Comparison of ENCODE assay signal across 8 mouse cellular contexts in the genomic region with DNA sequence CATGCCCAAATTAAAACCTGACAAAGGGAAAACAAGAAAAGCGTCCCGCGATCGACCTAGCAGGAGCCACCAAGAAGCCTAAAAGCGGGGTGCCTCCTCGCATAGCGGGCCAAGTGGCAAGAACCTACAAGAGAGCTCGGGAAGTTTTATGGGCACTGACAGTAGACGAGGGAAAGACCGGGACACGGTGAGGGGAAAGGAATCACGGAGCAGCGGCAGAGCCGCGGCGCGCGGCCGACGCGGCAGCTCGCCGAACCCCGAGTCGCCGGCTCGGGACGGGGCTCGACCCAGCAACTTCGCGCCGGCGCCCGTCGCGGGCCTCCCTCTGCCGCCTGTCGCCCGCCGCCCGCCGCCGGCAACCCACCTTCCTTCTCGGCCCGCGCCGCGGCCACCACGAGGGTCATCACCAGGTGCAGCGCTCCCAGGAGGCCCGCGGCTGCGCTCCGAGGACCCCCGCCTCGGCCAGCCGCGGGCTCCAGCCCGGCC. TPM values are rescaled to one million over a fixed set of nuclear protein-coding genes. Genes with fewer than 3 reads are reported as not detected.
DNase-seq lines count a peak whose midpoint lies in the region; ATAC-seq and TF ChIP-seq lines count a peak whose summit lies in the region.

No protein-coding gene starts in this region.

- peaks cover 15% of the 10 kb centered on the region for H3K36me3 ChIP-seq in heart, adult 2 months (ENCODE audit: control insufficient read depth, insufficient read depth, low read length)
- H3K36me3 ChIP-seq in ES-Bruce4 (ENCODE audit: control insufficient read depth, insufficient read depth, low read length, poor library complexity, severe bottlenecking): no peaks in the 10 kb centered on the region
- no peaks in the 10 kb centered on the region for H3K36me3 ChIP-seq in midbrain, embryonic 13.5 days

- no peak for TF ChIP-seq CTCF in heart, adult 2 months (IDR thresholded peaks at IDR 0.05)
- TF ChIP-seq CTCF in ES-Bruce4 (IDR thresholded peaks at IDR 0.05; ENCODE audit: low read depth, low read length): no peak

- intact Hi-C loops in heart, adult 2 months (cut with DNase I): loop anchor here (2.0 to 5.0 kb wide), 5 partner anchors 18 to 117 kb away; no protein-coding TSS in a partner anchor

- peak overlapping the region; percentile 64 for H3K4me2 ChIP-seq in midbrain, embryonic 13.5 days (replicated peaks)

- ATAC-seq in midbrain, embryonic 13.5 days: no peak; the same call in none of the 2 replicates

- DNase-seq in heart, adult 2 months: peak; percentile 54 to 68
- no peak for DNase-seq in heart, adult 11 months
- DNase-seq in cerebellum, adult 9-10 months: peak; percentile 48
- DNase-seq in gastrocnemius, postnatal 4 days (ENCODE audit: low spot score in 2 of 2): peak; percentile 29 to 63
- peak; percentile 69 for DNase-seq in kidney, postnatal 10 days
- peak; percentile 66 for DNase-seq in testis, postnatal 10 days (ENCODE audit: low spot score)

- H3K4me3 ChIP-seq in heart, adult 2 months: peak overlapping the region; percentile 99
- H3K4me3 ChIP-seq in ES-Bruce4 (ENCODE audit: low read depth, low read length): peak overlapping the region; percentile 100
- peak overlapping the region; percentile 93 for H3K4me3 ChIP-seq in midbrain, embryonic 13.5 days (replicated peaks)

- H3K9me3 ChIP-seq in ES-Bruce4 (replicated peaks; ENCODE audit: control insufficient read depth, insufficient read depth, low read length, poor library complexity, severe bottlenecking): no peaks in the 10 kb centered on the region
- H3K9me3 ChIP-seq in midbrain, embryonic 13.5 days: no peaks in the 10 kb centered on the region

- peaks cover 2% of the 10 kb centered on the region for H3K79me2 ChIP-seq in heart, adult 2 months (replicated peaks; ENCODE audit: control insufficient read depth, insufficient read depth, low read length)

- no peak for TF ChIP-seq EP300 in heart, adult 2 months (IDR thresholded peaks at IDR 0.05; ENCODE audit: insufficient read depth, low read depth, low read length)
- no peak for TF ChIP-seq EP300 in ES-Bruce4 (IDR thresholded peaks at IDR 0.05; ENCODE audit: insufficient read depth, low read depth, low read length)

- H3K27ac ChIP-seq in heart, adult 2 months: peak overlapping the region; percentile 99
- peak overlapping the region; percentile 41; the same call in 1 of the 2 replicates for H3K27ac ChIP-seq in ES-Bruce4 (ENCODE audit: insufficient read depth, low read length)
- peak overlapping the region; percentile 96 for H3K27ac ChIP-seq in midbrain, embryonic 13.5 days

- H3K9ac ChIP-seq in heart, adult 2 months (ENCODE audit: low read depth, low read length): peak overlapping the region; percentile 98
- peak overlapping the region; percentile 98 for H3K9ac ChIP-seq in ES-Bruce4 (ENCODE audit: low read depth, poor library complexity, severe bottlenecking)
- H3K9ac ChIP-seq in midbrain, embryonic 13.5 days (replicated peaks): peak overlapping the region; percentile 95

- no peak for TF ChIP-seq POLR2A in heart, adult 2 months (IDR thresholded peaks at IDR 0.05; ENCODE audit: insufficient read depth, low read depth, low read length)
- no peak for TF ChIP-seq POLR2A in ES-Bruce4 (IDR thresholded peaks at IDR 0.05; ENCODE audit: insufficient read depth, low read length)

- WGBS in heart, adult 2 months: under 1% methylated on average over 58 of the region's 59 CpGs
- WGBS in midbrain, embryonic 13.5 days: 0% methylated on average over 37 of the region's 59 CpGs

- H3K27me3 ChIP-seq in heart, adult 2 months (ENCODE audit: control insufficient read depth, insufficient read depth, low read length): no peaks in the 10 kb centered on the region
- H3K27me3 ChIP-seq in ES-Bruce4 (ENCODE audit: control insufficient read depth, insufficient read depth, low read length, poor library complexity, severe bottlenecking): no peaks in the 10 kb centered on the region
- no peaks in the 10 kb centered on the region for H3K27me3 ChIP-seq in midbrain, embryonic 13.5 days

- H3K4me1 ChIP-seq in heart, adult 2 months (ENCODE audit: control insufficient read depth, insufficient read depth, low read length): peaks cover 6% of the 10 kb centered on the region
- H3K4me1 ChIP-seq in ES-Bruce4 (ENCODE audit: control insufficient read depth, insufficient read depth, low read length): no peaks in the 10 kb centered on the region
- peaks cover 34% of the 10 kb centered on the region for H3K4me1 ChIP-seq in midbrain, embryonic 13.5 days (replicated peaks)

RNA-seq across cellular contexts. Expression of gene Tmem131, which starts 4.6 kb away (rescaled TPM):
- 10 to 100 TPM; 28.1 to 30.0 TPM for total RNA-seq in heart, adult 2 months (2021)
- polyA plus RNA-seq in heart, adult 2 months (2012; rRNA removed): 13.0 and 17.0 TPM in 2 replicates
- polyA plus RNA-seq in ES-Bruce4 (2011; ENCODE audit: insufficient read depth, insufficient read length, low read depth, missing spikeins): 77.1 and 77.7 TPM in 2 replicates
- total RNA-seq in gastrocnemius, postnatal 4 days (2021): 10 to 100 TPM; 77.1 to 88.6 TPM
- 12.6 and 13.2 TPM in 2 replicates for polyA plus RNA-seq in midbrain, embryonic 13.5 days (2015; fragmentation: Nextera tagmentation; extraction: Ambion mirVana)

Comparison
In these comparisons a context has a peak if more than half of its experiments do, and no peak if none do; other contexts are left out.
1. H3K27ac ChIP-seq: peak in every context shown above with its lines; median percentile 99 in heart, adult 2 months; 96 in midbrain, embryonic 13.5 days; 41 in ES-Bruce4.